Mouse (Mus musculus) lung, postnatal 0 days (tissue): Measurements from ENCODE around the gene Snph. TPM values are rescaled to one million over a fixed set of nuclear protein-coding genes. Genes with fewer than 3 reads are reported as not detected.

Source experiments
- ATAC-seq: fragments of 200-750 bp; cut with Nextera tagmentation; 2 replicates; pipeline ENCODE4 v1.8.0; 2017; ENCODE audit warnings: moderate library complexity
- DNase-seq: peaks from one replicate; pipeline ENCODE4 v3.0.0-alpha.2; 2016; ENCODE audit warnings: low spot score
- H3K27ac ChIP-seq: fragments of 300-500 bp; sonication (generic); 2 replicates; pipeline ENCODE4 v1.5.1; 2014; ENCODE audit warnings: antibody characterized with exemption, mild to moderate bottlenecking, low read length, mixed read lengths
- H3K27me3 ChIP-seq: fragments of 300-500 bp; sonication (generic); replicated peaks from 2 replicates; pipeline ENCODE4 v1.6.1; 2014; ENCODE audit warnings: low read length, mixed read lengths; ENCODE audit not compliant: insufficient read depth
- H3K36me3 ChIP-seq: fragments of 300-500 bp; sonication (generic); 2 replicates; pipeline ENCODE4 v1.6.1; 2014; ENCODE audit warnings: low read length, mixed read lengths; ENCODE audit not compliant: insufficient read depth
- H3K4me1 ChIP-seq: fragments of 300-500 bp; sonication (generic); 2 replicates; pipeline ENCODE4 v1.6.1; 2014; ENCODE audit warnings: antibody characterized with exemption, low read depth, low read length, mixed read lengths; ENCODE audit not compliant: insufficient read depth
- H3K4me2 ChIP-seq: fragments of 300-500 bp; sonication (generic); replicated peaks from 2 replicates; pipeline ENCODE4 v1.6.1; 2014; ENCODE audit warnings: low read depth, mild to moderate bottlenecking, low read length, moderate library complexity, mixed read lengths
- H3K4me3 ChIP-seq: fragments of 300-500 bp; sonication (generic); 2 replicates; pipeline ENCODE4 v1.5.1; 2014; ENCODE audit warnings: low read depth, low read length
- H3K9ac ChIP-seq: fragments of 300-500 bp; sonication (generic); replicated peaks from 2 replicates; pipeline ENCODE4 v1.6.1; 2014; ENCODE audit warnings: low read depth, mild to moderate bottlenecking
- H3K9me3 ChIP-seq: fragments of 300-500 bp; sonication (generic); 2 replicates; pipeline ENCODE4 v1.6.1; 2016; ENCODE audit warnings: low read length, mixed read lengths
- CTCF ChIP-seq: IDR thresholded peaks from 2 replicates; pipeline ENCODE4 v1.5.1; 2016; ENCODE audit warnings: antibody characterized with exemption, mild to moderate bottlenecking
- EP300 ChIP-seq: IDR thresholded peaks from 2 replicates; pipeline ENCODE4 v1.6.1; 2016; ENCODE audit warnings: antibody characterized with exemption, mild to moderate bottlenecking, control low read depth
- WGBS: fragments of 180-500 bp; shearing (Covaris S2); extraction: QIAGEN DNeasy Blood & Tissue Kit; methylation state at CpG from one replicate; pipeline ENCODE4 v1.1.7; 2014; 5-methylcytosine and 5-hydroxymethylcytosine counted together
- polyA plus RNA-seq: library from polyadenylated mRNA; unstranded; fragments of >200 nt; fragmentation: Nextera tagmentation; extraction: Ambion mirVana; gene quantifications from 2 replicates; pipeline ENCODE4 v1.2.1, GENCODE M21; 2015

Gene Snph
- polyA plus RNA-seq, 1 experiment from 2014 or later = 0.17 TPM

GRCm38 (mm10) chr2:151571873-151572700 lies 60.3 kb downstream of the Snph start, which contains the start of gene Sdcbp2:
TSS of gene Sdcbp2 (plus strand) at chr2:151572622.
- no peaks in the 10 kb centered on the region for H3K9me3 ChIP-seq
- no peak within 1 kb of the TSS for H3K9ac ChIP-seq
- peak; percentile 54 for ATAC-seq
- H3K27ac ChIP-seq = no peak within 1 kb of the TSS
- H3K4me3 ChIP-seq = no peak within 1 kb of the TSS
- no peaks in the 10 kb centered on the region for H3K27me3 ChIP-seq
- no peak within 1 kb of the TSS for H3K4me2 ChIP-seq
- H3K36me3 ChIP-seq = no peaks in the 10 kb centered on the region
- DNase-seq = peak; percentile 44
- TF ChIP-seq CTCF = no peak
- TF ChIP-seq EP300 = peak; percentile 69
- peaks cover 8% of the 10 kb centered on the region; the same call in 1 of the 2 replicates for H3K4me1 ChIP-seq
- 54% methylated on average over 17 of the region's 17 CpGs for WGBS

- Histone ChIP-seq H3K4me1 (no peaks in the 10 kb centered on the region), H3K9me3 (no peaks in the 10 kb centered on the region), H3K27me3 (no peaks in the 10 kb centered on the region), H3K27ac (no peak overlapping the region), H3K4me3 (no peak overlapping the region), H3K4me2 (no peak overlapping the region), H3K9ac (no peak overlapping the region), H3K36me3 (0 out of 2 replicates have a peak, but pooled peaks cover 9% of the 10 kb centered on the region)
- ATAC-seq (no peak), DNase-seq (no peak)
- WGBS = 79% methylated on average over 2 of the region's 2 CpGs
- TF ChIP-seq CTCF = no peak
- no peak for TF ChIP-seq EP300
Observed at GRCm38 (mm10) chr2:151569452-151569851, 62.9 kb downstream of the Snph start.

GRCm38 (mm10) chr2:151566856-151567255 lies 65.5 kb downstream of the Snph start:
- no peak overlapping the region for H3K4me3 ChIP-seq
- no peaks in the 10 kb centered on the region for H3K27me3 ChIP-seq
- WGBS = 76% methylated on average over 6 of the region's 6 CpGs
- peaks cover 21% of the 10 kb centered on the region; the same call in 1 of the 2 replicates for H3K36me3 ChIP-seq
- no peaks in the 10 kb centered on the region for H3K4me1 ChIP-seq
- H3K9ac ChIP-seq = no peak overlapping the region
- no peak overlapping the region for H3K27ac ChIP-seq
- no peak for TF ChIP-seq CTCF
- no peak for TF ChIP-seq EP300
- DNase-seq (no peak), ATAC-seq (no peak)
- no peak overlapping the region for H3K4me2 ChIP-seq
- no peaks in the 10 kb centered on the region for H3K9me3 ChIP-seq

- TF ChIP-seq EP300 (no peak), CTCF (no peak)
- H3K4me3 ChIP-seq = no peak overlapping the region
- 0 out of 2 replicates have a peak, but pooled peaks have one; percentile 26 for ATAC-seq
- H3K9me3 ChIP-seq = no peaks in the 10 kb centered on the region
- DNase-seq = no peak
- no peak overlapping the region for H3K9ac ChIP-seq
- 44% methylated on average over 3 of the region's 3 CpGs for WGBS
- no peak overlapping the region for H3K4me2 ChIP-seq
- H3K27ac ChIP-seq = no peak overlapping the region
- H3K27me3 ChIP-seq = no peaks in the 10 kb centered on the region
- no peaks in the 10 kb centered on the region for H3K4me1 ChIP-seq
- peaks cover 32% of the 10 kb centered on the region; the same call in 1 of the 2 replicates for H3K36me3 ChIP-seq
Observed at GRCm38 (mm10) chr2:151564986-151565385, 67.4 kb downstream of the Snph start.

- DNase-seq = no peak
- H3K9ac ChIP-seq = no peak overlapping the region
- H3K4me2 ChIP-seq = no peak overlapping the region
- H3K27me3 ChIP-seq = no peaks in the 10 kb centered on the region
- no peak overlapping the region for H3K4me3 ChIP-seq
- H3K36me3 ChIP-seq = peaks cover 38% of the 10 kb centered on the region; the same call in 1 of the 2 replicates
- H3K4me1 ChIP-seq = no peaks in the 10 kb centered on the region
- WGBS = 88% methylated on average over 1 of the region's 1 CpGs
- ATAC-seq = no peak
- TF ChIP-seq EP300 (no peak), CTCF (no peak)
- H3K27ac ChIP-seq = no peak overlapping the region
- no peaks in the 10 kb centered on the region for H3K9me3 ChIP-seq
Observed at GRCm38 (mm10) chr2:151564006-151564405, 68.4 kb downstream of the Snph start.

GRCm38 (mm10) chr2:151562930-151563921 lies 69.2 kb downstream of the Snph start:
- no peak for TF ChIP-seq EP300
- H3K4me2 ChIP-seq = no peak overlapping the region
- 76% methylated on average over 7 of the region's 7 CpGs for WGBS
- H3K27me3 ChIP-seq = no peaks in the 10 kb centered on the region
- no peak for ATAC-seq
- H3K9me3 ChIP-seq = no peaks in the 10 kb centered on the region
- no peaks in the 10 kb centered on the region for H3K4me1 ChIP-seq
- H3K27ac ChIP-seq = no peak overlapping the region
- no peak overlapping the region for H3K4me3 ChIP-seq
- H3K9ac ChIP-seq = no peak overlapping the region
- DNase-seq = no peak
- H3K36me3 ChIP-seq = peaks cover 40% of the 10 kb centered on the region; the same call in 1 of the 2 replicates
